Mouse (Mus musculus) A20 (cell line): ENCODE data around the gene Olfr437.
"Not testable (repeated sequence)": the region's sequence is repeated elsewhere in the genome, so short reads cannot be mapped to it uniquely, and the experiment has no call there.

Experiments used
- DNase-seq: peaks from one replicate; pipeline ENCODE4 v3.0.0-alpha.2; 2011; ENCODE audit warnings: low read depth, low spot score

The Olfr437 gene

GRCm38 (mm10) chr6:43162982-43163381 is at the start of gene Olfr437:
Olfr437 (plus strand) TSS chr6:43163282.
- DNase-seq: no peak

- DNase-seq: not testable (repeated sequence)
These were observed 16.8 kb upstream of the Olfr437 start, which contains the start of gene Olfr237-ps1 for GRCm38 (mm10) chr6:43146267-43146666. Olfr237-ps1 (plus strand) TSS chr6:43146567.

GRCm38 (mm10) chr6:43159502-43159901 is 3.6 kb upstream of the Olfr437 start:
- no peak for DNase-seq

- DNase-seq: no peak
These were observed 4.2 kb downstream of the Olfr437 start for GRCm38 (mm10) chr6:43167246-43167645.

GRCm38 (mm10) chr6:43171840-43172239 is 8.8 kb downstream of the Olfr437 start, which contains the start of gene Olfr13:
Olfr13 (plus strand) TSS chr6:43172140.
- DNase-seq: no peak

- no peak for DNase-seq
These were observed 15.0 kb downstream of the Olfr437 start for GRCm38 (mm10) chr6:43178129-43178528.

GRCm38 (mm10) chr6:43178584-43179501 is 15.8 kb downstream of the Olfr437 start:
- DNase-seq: no peak

GRCm38 (mm10) chr6:43190986-43191385 is 27.9 kb downstream of the Olfr437 start:
- DNase-seq: no peak

- no peak for DNase-seq
These were observed 33.7 kb downstream of the Olfr437 start, which contains the start of gene Olfr435 for GRCm38 (mm10) chr6:43196781-43197180. Olfr435 (plus strand) TSS chr6:43197146.

GRCm38 (mm10) chr6:43198094-43198493 is 35.0 kb downstream of the Olfr437 start:
- DNase-seq: no peak

GRCm38 (mm10) chr6:43202786-43203185 is 39.7 kb downstream of the Olfr437 start:
- no peak for DNase-seq

- DNase-seq: no peak
These were observed 42.3 kb downstream of the Olfr437 start for GRCm38 (mm10) chr6:43205355-43205754.

GRCm38 (mm10) chr6:43212873-43213272 is 49.8 kb downstream of the Olfr437 start, which contains the start of gene Olfr434:
Olfr434 (plus strand) TSS chr6:43213021.
- DNase-seq: not testable (repeated sequence)
